Mouse (Mus musculus): ENCODE measurements at regions not wholly inside any gene's neighbourhood (a gene's known extent, or its start where the extent isn't known, plus 50 kb on each side); places are given as distances from the start of the nearest gene placed in this dataset.
A peak's percentile ranks its signal among the peaks of the same experiment; 100 is the strongest.

- Histone ChIP-seq H3K27me3 (no peaks in the 10 kb centered on the region), H3K4me3 (replicated peaks) (no peak overlapping the region), H3K4me2 (no peak overlapping the region), H3K36me3 (no peaks in the 10 kb centered on the region), H3K9me3 (no peaks in the 10 kb centered on the region), H3K27ac (no peak overlapping the region), H3K4me1 (replicated peaks) (peaks cover 5% of the 10 kb centered on the region; the same call in 1 of the 2 replicates), H3K9ac (replicated peaks) (no peak overlapping the region)
- no peak for ATAC-seq (ENCODE audit: insufficient number of reproducible peaks, insufficient read depth, low FRiP score, low TSS enrichment, low read depth)
- WGBS: 91% methylated on average over 5 of the region's 5 CpGs
These were observed 645.7 kb downstream of the Pard3 start for GRCm38 (mm10) chr8:127709439-127709838.

- H3K9ac ChIP-seq (replicated peaks): no peak overlapping the region
- 91% methylated on average over 1 of the region's 1 CpGs for WGBS
- ATAC-seq (ENCODE audit: insufficient number of reproducible peaks, insufficient read depth, low FRiP score, low TSS enrichment, low read depth): no peak
- no peak overlapping the region for H3K4me2 ChIP-seq
- H3K27me3 ChIP-seq: no peaks in the 10 kb centered on the region
- H3K4me3 ChIP-seq (replicated peaks): no peak overlapping the region
- no peaks in the 10 kb centered on the region for H3K36me3 ChIP-seq
- H3K9me3 ChIP-seq: no peaks in the 10 kb centered on the region
- no peak overlapping the region for H3K27ac ChIP-seq
- H3K4me1 ChIP-seq (replicated peaks): peaks cover under 1% of the 10 kb centered on the region; the same call in 1 of the 2 replicates
These were observed 643.3 kb upstream of the Nrp1 start for GRCm38 (mm10) chr8:127715097-127715496.

- H3K9me3 ChIP-seq: no peaks in the 10 kb centered on the region
- no peak for ATAC-seq (ENCODE audit: insufficient number of reproducible peaks, insufficient read depth, low FRiP score, low TSS enrichment, low read depth)
- no peak overlapping the region for H3K4me3 ChIP-seq (replicated peaks)
- no peak overlapping the region for H3K9ac ChIP-seq (replicated peaks)
- no peaks in the 10 kb centered on the region for H3K36me3 ChIP-seq
- no peak overlapping the region for H3K4me2 ChIP-seq
- H3K27me3 ChIP-seq: no peaks in the 10 kb centered on the region
- peaks cover 19% of the 10 kb centered on the region for H3K4me1 ChIP-seq (replicated peaks)
- H3K27ac ChIP-seq: no peak overlapping the region
These were observed 640.4 kb upstream of the Nrp1 start for GRCm38 (mm10) chr8:127717969-127718368.

- no peaks in the 10 kb centered on the region for H3K27me3 ChIP-seq
- peaks cover 19% of the 10 kb centered on the region for H3K4me1 ChIP-seq (replicated peaks)
- no peak overlapping the region for H3K9ac ChIP-seq (replicated peaks)
- H3K4me2 ChIP-seq: no peak overlapping the region
- WGBS: 35% methylated on average over 6 of the region's 6 CpGs
- no peak overlapping the region for H3K27ac ChIP-seq
- no peaks in the 10 kb centered on the region for H3K9me3 ChIP-seq
- ATAC-seq (ENCODE audit: insufficient number of reproducible peaks, insufficient read depth, low FRiP score, low TSS enrichment, low read depth): no peak
- H3K4me3 ChIP-seq (replicated peaks): no peak overlapping the region
- H3K36me3 ChIP-seq: no peaks in the 10 kb centered on the region
These were observed 638.5 kb upstream of the Nrp1 start for GRCm38 (mm10) chr8:127719881-127720280.

- H3K4me1 ChIP-seq (replicated peaks): peaks cover 19% of the 10 kb centered on the region
- no peak overlapping the region for H3K9ac ChIP-seq (replicated peaks)
- no peaks in the 10 kb centered on the region for H3K36me3 ChIP-seq
- H3K4me2 ChIP-seq: 0 out of 2 replicates have a peak overlapping the region, but pooled peaks have one; percentile 7
- no peaks in the 10 kb centered on the region for H3K27me3 ChIP-seq
- H3K4me3 ChIP-seq (replicated peaks): no peak overlapping the region
- WGBS: 25% methylated on average over 6 of the region's 6 CpGs
- no peaks in the 10 kb centered on the region for H3K9me3 ChIP-seq
- H3K27ac ChIP-seq: no peak overlapping the region
- ATAC-seq (ENCODE audit: insufficient number of reproducible peaks, insufficient read depth, low FRiP score, low TSS enrichment, low read depth): no peak
These were observed 637.7 kb upstream of the Nrp1 start for GRCm38 (mm10) chr8:127720593-127721290.

- Histone ChIP-seq H3K27me3 (no peaks in the 10 kb centered on the region), H3K27ac (no peak overlapping the region), H3K4me2 (no peak overlapping the region), H3K4me1 (replicated peaks) (peaks cover 19% of the 10 kb centered on the region), H3K9ac (replicated peaks) (no peak overlapping the region), H3K9me3 (no peaks in the 10 kb centered on the region), H3K36me3 (no peaks in the 10 kb centered on the region), H3K4me3 (replicated peaks) (no peak overlapping the region)
- WGBS: 48% methylated on average over 1 of the region's 1 CpGs
- no peak for ATAC-seq (ENCODE audit: insufficient number of reproducible peaks, insufficient read depth, low FRiP score, low TSS enrichment, low read depth)
These were observed 636.8 kb upstream of the Nrp1 start for GRCm38 (mm10) chr8:127721624-127722023.

GRCm38 (mm10) chr8:127734059-127734458 is 624.3 kb upstream of the Nrp1 start:
- Histone ChIP-seq H3K4me3 (replicated peaks) (no peak overlapping the region), H3K27ac (no peak overlapping the region)
- WGBS: 87% methylated on average over 3 of the region's 3 CpGs

GRCm38 (mm10) chr8:127742236-127742635 is 616.2 kb upstream of the Nrp1 start:
- Histone ChIP-seq H3K9ac (replicated peaks) (no peak overlapping the region), H3K9me3 (no peaks in the 10 kb centered on the region), H3K4me2 (no peak overlapping the region), H3K4me3 (replicated peaks) (no peak overlapping the region), H3K4me1 (replicated peaks) (no peaks in the 10 kb centered on the region), H3K27me3 (no peaks in the 10 kb centered on the region), H3K36me3 (no peaks in the 10 kb centered on the region), H3K27ac (no peak overlapping the region)
- WGBS: 81% methylated on average over 6 of the region's 6 CpGs
- ATAC-seq (ENCODE audit: insufficient number of reproducible peaks, insufficient read depth, low FRiP score, low TSS enrichment, low read depth): no peak

More at GRCm38 (mm10) chr8:127734059-127734458, 624.3 kb upstream of the Nrp1 start:
- Histone ChIP-seq H3K4me2 (no peak overlapping the region), H3K9ac (replicated peaks) (no peak overlapping the region), H3K27me3 (no peaks in the 10 kb centered on the region), H3K9me3 (no peaks in the 10 kb centered on the region), H3K36me3 (no peaks in the 10 kb centered on the region), H3K4me1 (replicated peaks) (no peaks in the 10 kb centered on the region)
- ATAC-seq (ENCODE audit: insufficient number of reproducible peaks, insufficient read depth, low FRiP score, low TSS enrichment, low read depth): no peak

GRCm38 (mm10) chr8:127745221-127745620 is 613.2 kb upstream of the Nrp1 start:
- WGBS: 79% methylated on average over 4 of the region's 4 CpGs
- ATAC-seq (ENCODE audit: insufficient number of reproducible peaks, insufficient read depth, low FRiP score, low TSS enrichment, low read depth): no peak
- Histone ChIP-seq H3K27ac (no peak overlapping the region), H3K4me3 (replicated peaks) (no peak overlapping the region), H3K4me1 (replicated peaks) (no peaks in the 10 kb centered on the region), H3K4me2 (no peak overlapping the region), H3K36me3 (no peaks in the 10 kb centered on the region), H3K9ac (replicated peaks) (no peak overlapping the region), H3K27me3 (no peaks in the 10 kb centered on the region), H3K9me3 (no peaks in the 10 kb centered on the region)

GRCm38 (mm10) chr8:127746456-127746855 is 611.9 kb upstream of the Nrp1 start:
- Histone ChIP-seq H3K9ac (replicated peaks) (no peak overlapping the region), H3K4me2 (no peak overlapping the region), H3K36me3 (no peaks in the 10 kb centered on the region), H3K9me3 (no peaks in the 10 kb centered on the region), H3K4me1 (replicated peaks) (no peaks in the 10 kb centered on the region), H3K4me3 (replicated peaks) (no peak overlapping the region), H3K27ac (no peak overlapping the region), H3K27me3 (no peaks in the 10 kb centered on the region)
- WGBS: 75% methylated on average over 8 of the region's 8 CpGs
- ATAC-seq (ENCODE audit: insufficient number of reproducible peaks, insufficient read depth, low FRiP score, low TSS enrichment, low read depth): no peak

GRCm38 (mm10) chr8:127752871-127753270 is 605.5 kb upstream of the Nrp1 start:
- Histone ChIP-seq H3K9me3 (no peaks in the 10 kb centered on the region), H3K4me1 (replicated peaks) (peaks cover 8% of the 10 kb centered on the region), H3K4me2 (no peak overlapping the region), H3K36me3 (no peaks in the 10 kb centered on the region), H3K27me3 (no peaks in the 10 kb centered on the region), H3K9ac (replicated peaks) (no peak overlapping the region), H3K4me3 (replicated peaks) (no peak overlapping the region), H3K27ac (no peak overlapping the region)
- no peak for ATAC-seq (ENCODE audit: insufficient number of reproducible peaks, insufficient read depth, low FRiP score, low TSS enrichment, low read depth)
- 86% methylated on average over 5 of the region's 5 CpGs for WGBS

All from limb, embryonic 12.5 days (tissue).